Mouse (Mus musculus) gastrocnemius, adult 18-20 months (tissue): ENCODE data around the gene St7. TPM values are rescaled to one million over a fixed set of nuclear protein-coding genes. Genes with fewer than 3 reads are reported as not detected.

Experiments
- DNase-seq: peaks from one replicate; pipeline ENCODE4 v3.0.0; 2021; ENCODE audit warnings: low spot score
- total RNA-seq, 2 experiments: library from RNA; stranded (reverse); gene quantifications; 2 replicates each; pipeline ENCODE4 v1.2.3; 2021

St7 gene
- total RNA-seq, 2 experiments from 2014 or later, result 12.5 to 14.2 TPM

DNA sequence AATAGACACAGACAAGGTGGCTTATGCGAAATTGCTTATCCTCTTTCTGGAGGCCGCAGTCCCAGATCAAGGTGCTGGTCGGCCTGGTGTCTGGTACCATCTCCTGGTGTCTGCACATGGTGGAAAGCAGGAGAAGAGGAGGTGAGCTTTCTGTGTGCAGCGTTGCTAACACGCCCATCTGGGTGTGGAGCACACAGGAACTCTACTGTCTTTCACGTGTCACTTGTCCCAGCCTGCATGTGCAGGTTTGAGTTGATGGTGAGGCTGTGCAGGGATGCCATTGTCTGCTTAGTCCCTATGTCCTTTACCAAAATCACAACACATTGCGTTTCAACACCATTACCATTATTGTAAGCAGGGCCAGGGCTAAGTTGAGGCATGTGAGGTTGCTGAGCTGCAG, 26.2 kb downstream of the St7 start:
- DNase-seq, result no peak

DNA sequence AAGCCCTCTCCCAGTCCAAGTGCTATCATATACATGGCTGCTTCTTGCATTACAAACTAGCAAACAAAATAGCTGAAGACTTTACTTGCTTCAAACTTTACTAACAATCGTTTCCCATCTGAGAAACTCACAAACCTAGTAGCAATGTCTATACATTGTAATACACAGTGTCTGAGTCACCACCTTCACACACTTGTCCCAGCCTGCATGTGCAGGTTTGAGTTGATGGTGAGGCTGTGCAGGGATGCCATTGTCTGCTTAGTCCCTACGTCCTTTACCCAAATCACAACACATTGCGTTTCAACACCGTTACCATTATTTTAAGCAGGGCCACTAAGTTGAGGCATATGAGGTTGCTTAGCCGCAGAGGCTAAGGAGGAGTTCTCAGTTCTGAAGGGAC, 26.7 kb downstream of the St7 start:
- DNase-seq, result no peak

DNA sequence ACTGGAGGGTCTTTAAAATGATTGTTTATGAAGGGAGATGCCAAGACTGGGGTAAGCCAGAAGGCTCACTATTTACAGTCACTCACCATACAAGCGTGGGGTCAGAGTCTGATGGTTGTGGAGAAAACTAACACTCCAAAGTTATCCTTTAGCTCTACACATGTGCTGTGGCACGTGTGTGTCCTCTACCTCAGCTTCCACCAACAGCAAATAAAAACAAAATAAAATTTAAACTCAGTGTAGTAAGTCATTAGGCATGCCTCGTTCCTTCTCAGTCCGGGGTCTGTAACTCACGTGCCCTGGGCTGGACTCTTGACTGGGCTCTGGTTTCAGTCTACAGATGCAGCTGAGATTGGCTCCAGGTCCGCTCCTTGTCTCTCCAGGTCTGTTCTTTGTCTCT, 27.3 kb downstream of the St7 start:
- no peak for DNase-seq

DNA sequence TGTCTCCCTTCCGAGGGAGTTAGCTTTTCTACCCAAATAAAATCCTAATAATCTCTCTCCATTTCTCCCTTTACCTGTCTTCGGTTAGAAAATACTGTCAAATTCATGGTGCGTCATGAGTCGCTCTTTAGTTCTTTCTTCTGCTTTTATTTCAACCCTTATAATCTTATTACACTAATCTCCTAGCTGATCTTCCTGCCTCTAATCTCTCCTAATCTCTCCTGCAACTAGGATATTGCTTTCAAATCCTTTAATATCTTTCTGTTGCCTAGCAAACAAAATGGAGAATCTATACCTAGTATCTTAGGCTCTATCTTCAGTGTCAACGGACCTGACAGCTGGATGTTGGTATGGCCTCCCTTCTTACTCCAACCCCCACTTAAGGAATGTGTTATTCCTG, 29.0 kb downstream of the St7 start:
- DNase-seq, result no peak

DNA sequence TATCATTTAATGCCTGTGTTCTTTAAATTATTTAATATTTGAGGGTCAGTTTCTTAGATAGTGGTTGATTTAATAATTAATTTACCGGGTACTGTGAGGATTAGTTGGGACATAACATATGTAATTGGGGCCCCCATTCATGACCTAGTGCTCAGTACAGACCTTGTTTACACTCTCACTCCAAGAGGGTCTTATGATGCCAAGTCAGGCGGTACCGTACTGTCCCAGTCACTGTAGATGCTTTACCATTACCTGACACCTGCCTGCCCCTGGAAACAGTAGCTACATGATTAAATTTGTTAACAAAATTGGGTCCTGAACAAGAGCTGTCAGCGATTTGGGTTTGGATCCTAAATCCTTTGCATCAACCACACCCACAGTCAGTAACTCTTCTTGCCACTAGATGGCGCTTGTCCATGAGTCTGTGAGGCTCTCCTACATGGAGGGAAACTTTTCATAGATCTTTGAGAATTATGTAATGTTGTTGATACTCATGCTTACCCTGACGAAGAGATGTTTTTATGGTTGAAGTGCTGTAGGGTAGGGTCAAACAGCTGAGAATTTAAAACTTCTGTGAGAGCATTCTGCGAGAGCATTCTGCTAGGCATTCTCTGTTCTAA, 33.2 kb downstream of the St7 start:
- peak; percentile 74 for DNase-seq

DNA sequence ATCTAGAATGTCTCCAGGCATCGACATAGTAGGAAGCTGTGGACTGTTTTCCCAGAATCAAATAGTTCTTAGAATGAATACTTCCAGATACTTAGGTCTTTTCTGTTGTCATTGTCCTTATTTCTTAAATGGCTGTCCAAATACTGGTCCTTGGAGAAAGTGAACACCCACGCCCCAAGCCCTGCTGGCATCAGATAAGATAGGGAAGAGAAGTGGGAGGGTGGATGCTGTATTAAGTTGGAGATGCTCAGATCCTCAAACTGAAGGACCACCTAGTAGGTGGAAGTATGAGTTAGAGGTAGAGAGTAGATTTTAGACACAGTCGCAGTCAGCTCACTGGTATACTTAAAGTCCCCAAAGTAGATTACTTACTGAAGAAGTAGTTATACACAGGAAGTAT, 34.5 kb downstream of the St7 start:
- DNase-seq, result no peak

DNA sequence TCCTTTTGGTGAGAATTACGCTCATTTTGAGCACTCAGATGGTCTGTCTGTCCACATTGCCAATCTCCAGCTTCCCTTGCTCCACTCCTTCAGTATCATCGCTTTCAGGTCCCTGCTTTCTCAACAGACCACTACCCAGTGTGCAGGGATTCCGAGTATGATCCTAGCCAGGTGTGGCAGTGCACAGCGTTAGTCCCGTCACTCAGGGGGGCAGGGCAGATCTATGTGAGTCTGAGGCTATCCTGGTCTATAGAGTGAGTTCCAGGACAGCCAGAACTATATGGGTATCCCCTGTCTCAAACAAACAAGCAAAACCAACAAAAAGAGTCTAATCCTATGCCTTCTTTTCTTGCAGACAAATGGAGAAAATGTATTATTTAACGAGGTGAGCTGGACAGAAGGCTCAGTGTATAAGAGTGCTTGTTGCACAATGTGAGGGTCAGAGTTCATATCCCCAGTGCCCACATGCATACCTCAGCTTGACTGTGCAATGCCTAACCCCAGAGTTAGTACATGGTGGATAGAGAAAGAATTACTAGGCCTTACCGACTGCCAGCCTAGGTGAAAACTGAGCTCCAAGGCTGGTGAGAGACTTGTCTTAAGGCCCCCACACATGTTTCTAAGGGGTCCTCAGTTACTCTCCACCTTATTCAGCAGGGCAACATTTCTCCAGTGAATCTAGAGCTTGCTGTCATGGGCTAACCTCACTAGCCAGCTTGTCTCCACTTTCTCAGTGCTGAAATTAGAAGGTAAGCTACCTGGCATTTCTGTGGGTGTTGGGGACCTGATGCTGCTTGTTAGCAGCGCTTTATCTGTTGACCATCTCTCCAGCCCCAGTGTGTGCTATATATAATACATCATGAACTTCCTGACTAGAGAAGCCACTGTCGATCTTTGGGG, 35.4 kb downstream of the St7 start:
- DNase-seq, result no peak

DNA sequence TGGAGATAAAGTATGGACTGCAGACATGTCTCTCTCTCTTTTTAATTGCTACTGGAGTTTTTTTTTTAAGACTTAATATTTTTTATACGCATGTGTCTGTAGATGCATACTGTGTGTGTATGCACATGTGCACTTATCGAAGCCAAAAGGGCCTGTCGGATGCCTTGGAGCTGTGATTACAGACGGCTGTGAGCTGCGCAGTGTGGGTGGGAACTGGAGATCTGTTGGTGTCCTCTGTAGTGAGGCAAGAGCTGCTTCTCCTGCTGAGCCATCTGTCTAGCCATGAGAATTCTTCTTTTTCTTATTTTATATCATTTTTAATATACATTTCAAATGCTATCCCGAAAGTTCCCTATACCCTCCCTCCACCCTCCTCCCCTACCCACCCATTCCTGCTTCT, 37.4 kb downstream of the St7 start:
- DNase-seq, result no peak

DNA sequence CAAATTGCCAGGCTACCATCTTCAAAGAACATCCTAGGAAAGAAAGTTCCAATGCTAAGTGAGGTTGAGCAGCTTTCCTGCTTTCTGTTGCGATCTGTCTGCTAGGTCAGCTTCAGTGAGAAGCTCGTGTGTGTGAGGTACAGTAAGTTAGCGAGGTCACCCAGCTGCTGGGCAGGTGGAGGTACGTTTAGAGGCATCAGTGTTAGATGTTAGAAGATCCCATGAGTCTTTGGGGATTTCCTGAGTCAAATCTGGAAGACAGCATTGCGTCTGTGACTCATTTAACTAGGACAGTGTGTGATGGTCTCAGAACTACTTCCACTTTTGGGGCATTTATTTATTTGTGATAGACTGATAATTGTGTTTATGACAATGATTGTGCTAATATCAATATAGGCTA, 39.0 kb downstream of the St7 start:
- DNase-seq, result no peak

DNA sequence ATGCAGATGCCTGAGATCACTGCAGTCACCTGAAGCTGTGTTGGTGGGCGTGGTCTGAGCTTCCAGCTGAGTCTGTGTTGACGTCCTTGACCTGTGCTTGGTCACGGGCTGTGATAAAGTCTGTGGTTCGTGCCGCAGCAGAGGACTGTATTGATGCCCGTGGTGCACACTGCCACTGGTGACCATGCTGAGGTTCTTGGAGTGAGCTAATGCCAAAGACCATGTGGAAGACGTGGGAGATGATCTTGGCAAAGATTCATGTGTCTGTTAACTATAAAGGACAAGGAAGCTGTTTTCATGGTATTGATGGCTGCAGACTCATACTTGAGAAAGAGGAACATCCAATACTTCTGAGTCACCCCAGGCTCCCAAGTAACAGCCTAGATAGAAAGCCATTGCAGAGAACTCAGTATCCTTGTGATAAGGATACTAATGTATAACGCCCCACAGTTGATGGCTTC, 41.2 kb downstream of the St7 start:
- DNase-seq, result no peak

DNA sequence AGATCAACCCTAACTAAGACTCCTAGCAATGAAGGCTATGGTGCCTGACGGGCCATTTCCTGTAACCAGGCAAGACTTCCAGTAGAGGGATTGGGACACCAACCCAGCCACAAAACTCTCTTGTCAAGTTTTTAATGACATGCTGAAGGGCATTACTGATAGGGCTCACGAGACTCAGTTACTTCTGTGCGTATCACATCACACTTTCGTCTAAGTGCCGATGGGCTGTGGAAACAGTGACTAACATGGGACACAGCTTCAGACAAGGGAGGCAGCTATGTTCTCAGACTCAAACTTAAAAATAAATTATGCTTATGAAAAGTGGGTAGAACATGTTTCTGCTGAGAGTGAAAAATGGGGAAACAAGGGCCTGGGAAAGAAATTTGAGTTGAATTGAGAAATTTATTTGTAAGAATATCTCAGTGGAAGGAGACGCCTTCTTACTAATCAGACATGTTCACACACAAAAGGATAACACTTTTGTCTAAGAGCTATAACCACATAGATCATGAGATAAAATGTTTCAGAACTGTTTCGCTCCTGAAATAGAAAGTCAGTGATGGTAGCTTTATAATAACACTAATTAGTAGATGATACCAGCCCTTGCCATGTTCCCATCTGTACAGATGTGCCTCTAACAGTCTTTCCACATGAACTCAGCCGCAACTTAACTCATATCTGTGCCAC, 44.7 kb downstream of the St7 start:
- no peak for DNase-seq

DNA sequence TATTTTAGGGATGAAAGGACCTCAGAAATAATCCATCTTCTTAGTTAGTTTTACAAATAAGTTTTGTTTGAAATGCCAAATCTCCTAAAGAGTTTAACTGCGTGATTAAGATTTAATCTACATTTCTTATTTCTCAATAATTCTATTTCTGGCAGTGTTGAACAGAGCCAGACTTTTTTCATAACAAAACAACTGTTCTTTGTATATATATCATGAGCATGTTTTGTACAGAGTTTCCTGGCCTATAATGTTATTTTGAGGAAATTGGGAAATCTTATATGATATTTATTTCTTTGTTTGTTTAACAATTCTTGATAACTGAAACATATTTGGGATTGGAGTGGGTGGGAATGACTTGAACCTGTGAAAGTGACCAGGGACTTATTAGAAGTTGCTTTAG, 47.4 kb downstream of the St7 start:
- DNase-seq, result no peak

DNA sequence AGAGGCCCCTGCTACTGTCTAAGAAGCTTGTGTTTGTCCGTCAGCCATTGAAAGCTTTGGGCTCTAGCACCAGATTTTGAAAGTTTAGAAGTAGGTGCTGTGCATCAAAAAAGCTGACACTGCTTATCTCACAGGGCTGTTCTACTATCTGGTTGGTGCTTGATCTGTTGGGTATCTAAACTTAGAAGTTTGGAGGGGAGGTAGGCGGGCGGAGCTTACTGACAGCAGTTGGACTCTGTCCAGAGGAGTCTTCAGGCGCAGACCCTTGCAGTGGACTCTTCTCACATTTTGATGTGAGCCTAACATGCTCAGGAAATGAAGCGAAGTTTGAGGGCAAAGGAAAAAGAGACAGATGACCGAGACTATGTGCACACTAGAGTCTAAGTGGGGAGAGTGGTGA, 48.9 kb downstream of the St7 start:
- DNase-seq, result no peak

DNA sequence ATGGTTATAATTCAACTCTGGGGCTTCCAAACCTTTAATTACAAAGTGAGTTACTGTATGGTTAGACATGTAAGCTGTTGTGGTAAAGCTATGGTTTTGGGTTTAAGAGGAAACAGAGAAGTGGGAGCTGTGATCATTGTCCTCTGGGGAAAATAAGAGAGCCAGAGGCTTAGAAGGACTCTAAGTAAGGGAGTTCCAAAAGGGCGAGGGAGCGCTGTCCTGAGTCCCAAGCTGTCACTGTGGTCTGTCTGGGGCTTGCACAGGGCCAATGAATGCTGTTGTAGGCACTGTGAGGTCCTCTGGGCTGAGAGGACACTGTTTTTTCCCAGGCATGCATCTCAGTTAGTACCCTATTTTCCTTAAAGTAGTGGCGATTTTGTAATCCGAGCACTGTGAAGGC, 49.5 kb downstream of the St7 start:
- DNase-seq, result no peak

DNA sequence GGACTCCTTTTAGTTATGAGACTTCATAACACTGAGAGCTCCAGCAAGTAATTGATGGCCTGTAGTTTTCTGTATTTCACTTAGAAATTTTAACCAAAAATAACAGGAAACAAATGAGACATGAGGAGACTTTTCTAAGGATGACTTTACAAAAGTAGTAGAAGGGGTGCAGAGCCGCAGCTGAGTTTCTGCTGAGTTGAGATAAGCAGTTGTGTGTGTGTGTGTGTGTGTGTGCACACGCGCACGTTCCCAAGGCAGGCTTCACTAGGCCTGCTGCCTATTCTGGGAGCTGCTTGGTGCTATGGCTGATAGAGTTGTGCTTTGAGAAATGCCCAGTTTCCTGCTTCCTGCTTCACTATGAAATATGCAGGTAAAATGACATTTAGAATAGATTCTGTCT, 50.6 kb downstream of the St7 start:
- DNase-seq, result no peak

DNA sequence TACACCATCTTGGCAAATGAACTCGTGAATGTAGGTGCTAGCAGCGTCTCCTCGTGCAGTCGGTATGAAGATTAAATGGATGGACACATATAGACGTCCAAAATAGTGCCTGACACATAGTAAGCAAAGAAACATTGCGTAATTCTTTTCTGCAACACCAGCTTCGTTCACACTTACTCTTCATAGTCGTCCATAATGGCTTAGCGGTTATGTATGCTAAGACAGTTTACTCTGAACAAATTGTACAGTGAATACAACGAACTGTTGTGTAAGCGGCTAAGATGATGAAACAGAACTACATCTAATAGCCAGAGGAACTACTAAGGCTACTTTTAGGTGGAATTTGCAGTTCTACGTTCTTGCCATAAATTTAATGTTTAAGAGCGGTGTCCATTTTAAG, 55.0 kb downstream of the St7 start:
- DNase-seq, result no peak

DNA sequence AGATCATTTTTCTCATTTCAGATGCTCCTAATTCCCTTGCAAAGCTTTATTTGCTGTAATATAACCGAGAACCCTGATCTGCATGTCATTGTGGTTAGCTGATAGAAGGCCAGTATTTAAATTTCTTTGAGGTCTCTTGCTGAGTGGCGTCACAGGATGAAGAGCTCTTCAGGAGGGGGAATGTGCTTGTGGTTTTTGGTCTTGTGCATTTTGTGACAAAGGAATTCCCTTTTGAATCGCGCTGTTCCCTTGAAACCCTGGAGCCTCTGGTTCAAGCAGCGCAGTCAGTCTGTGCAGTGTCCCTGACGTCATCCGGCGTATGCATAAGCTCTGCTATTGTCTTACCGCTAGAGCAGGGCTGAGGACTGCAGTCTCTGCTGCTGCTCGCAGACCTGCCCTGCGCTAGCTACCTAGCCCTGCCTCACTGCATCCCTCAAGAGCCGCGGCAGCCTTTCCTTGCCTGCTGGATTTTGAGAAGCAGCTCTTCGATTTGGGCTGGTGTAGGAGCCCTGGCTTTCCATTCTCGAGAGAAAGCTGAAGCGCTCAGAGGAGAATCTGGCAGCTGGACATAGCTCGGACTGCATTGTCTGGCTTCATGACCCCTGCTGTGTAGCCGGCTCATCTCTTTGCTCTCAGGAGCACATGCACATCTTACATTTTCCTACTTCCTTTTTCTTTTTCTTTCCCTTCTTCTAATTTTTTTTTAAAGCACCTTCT, 56.3 kb downstream of the St7 start:
- peak; percentile 11 for DNase-seq

DNA sequence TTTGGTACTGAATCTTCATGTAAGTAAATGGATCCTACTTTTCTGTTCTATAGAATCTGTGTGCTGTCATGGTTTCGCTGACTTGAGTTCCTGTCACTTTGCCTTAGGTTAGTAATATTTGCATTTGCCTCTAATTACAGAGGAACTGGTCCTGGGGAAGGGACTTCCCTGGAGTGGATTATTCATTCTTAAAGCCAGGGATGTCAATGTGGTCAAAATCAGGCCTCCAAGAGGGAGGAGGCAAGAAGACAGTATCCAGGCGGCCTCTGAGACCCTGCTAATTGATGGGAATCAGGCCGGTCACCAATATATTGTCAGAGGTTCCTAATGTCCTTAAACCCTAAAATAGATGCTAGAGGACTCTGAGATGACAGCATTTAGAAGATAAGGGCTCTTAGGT, 56.9 kb downstream of the St7 start:
- no peak for DNase-seq

DNA sequence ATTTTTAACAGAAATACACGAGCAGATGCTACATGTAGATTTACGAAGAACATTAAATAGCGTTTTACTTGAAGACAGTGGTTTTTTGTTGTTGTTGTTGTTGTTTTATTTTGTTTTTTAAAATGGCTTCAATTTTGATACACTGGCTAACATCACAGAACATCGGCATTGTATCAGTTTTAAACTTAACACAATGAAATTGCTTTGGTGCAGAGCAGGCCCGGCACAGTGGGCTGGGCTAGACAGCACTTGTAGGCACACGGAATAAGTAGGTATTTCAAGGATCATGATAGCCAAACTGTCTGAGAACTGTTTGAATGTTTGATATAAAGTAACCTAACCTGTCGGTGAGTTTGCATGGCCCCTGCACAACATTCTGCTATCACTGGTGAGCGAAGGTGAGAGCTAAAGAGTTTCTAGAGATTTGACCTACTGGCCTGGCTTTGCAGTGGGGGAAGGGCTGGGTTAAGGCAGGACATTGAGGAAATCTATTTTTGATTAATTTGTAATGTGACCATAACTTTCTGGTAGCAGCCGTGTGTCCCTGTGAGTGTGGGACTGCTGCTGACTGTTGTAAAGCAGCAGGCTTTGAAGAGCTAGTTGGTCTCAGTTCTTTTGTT, 57.4 kb downstream of the St7 start:
- DNase-seq, result no peak

DNA sequence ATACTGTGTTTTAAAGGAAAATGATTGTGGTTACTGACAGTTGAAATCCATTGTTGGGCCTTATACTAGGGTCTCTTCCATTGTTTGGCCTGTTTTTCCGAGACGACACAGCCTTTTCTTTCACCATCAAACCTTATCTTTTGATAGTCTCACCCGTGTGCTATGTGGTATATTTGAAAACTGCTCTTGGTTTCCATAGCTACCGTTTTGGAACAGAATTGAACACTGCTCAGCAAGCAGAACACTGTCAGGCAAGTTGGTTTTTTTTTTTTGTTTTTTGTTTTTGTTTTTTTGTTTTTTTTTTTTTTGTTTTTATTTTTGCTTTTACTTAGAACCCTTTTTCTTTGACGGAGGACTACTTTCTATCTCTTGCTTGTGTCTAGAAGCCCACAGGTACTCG, 58.2 kb downstream of the St7 start:
- no peak for DNase-seq

DNA sequence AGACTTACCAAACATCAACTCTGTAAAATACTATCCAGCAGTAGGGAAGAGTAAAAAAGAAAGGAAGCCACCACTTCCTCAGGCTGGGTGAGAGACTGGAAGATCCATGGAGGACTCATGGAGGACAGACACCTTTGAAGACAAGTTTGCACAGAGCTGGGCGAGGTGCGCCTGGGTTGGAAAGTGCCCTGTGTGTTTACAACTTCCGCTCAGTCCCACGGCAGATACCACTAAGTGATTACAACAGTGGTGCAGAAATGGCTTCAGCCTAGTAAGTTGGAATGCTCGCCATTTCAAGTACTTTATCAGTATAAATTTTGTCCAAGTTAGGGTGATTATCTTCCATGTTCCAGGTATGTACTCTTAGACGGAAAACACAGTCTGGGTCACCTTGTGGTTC, 63.2 kb downstream of the St7 start:
- no peak for DNase-seq

DNA sequence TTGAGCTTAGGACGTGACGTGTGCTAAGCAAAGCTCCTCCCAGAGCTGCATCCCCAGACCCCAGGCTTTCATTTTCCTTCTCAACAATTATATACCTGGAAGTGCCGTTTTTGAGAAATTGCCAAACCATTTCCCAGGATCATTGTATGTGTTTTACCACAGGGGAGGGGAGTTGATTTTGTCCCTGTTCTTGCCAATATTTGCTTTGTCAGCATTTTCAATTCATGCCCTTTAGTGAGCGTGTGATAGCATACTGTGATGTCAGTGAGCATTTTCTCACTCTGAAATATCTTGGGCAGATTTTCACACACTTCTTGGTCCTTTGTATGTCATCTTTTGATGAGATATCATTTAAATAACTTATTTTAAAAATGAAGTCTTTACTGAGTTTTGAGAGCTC, 65.8 kb downstream of the St7 start:
- no peak for DNase-seq
